Mouse (Mus musculus) liver, embryonic 18 days (tissue): ENCODE measurements around the gene Sult1d1. TPM values are rescaled to one million over a fixed set of nuclear protein-coding genes. Genes with fewer than 3 reads are reported as not detected.

Experiments
- polyA plus RNA-seq: library from polyadenylated mRNA; depleted of rRNA; stranded (reverse); fragments of >200 nt; gene quantifications from 2 replicates; pipeline ENCODE4 v1.2.3, GENCODE M21; 2012; rRNA removed

Gene Sult1d1
- polyA plus RNA-seq, result 8.2 and 9.0 TPM in 2 replicates

GRCm38 (mm10) chr5:87568845-87569244, at the start of gene Sult1d1:
Sult1d1 (minus strand) TSS chr5:87569027.

GRCm38 (mm10) chr5:87591494-87591893, 22.7 kb upstream of the Sult1d1 start, which contains the start of gene Sult1e1:
Sult1e1 (minus strand) TSS chr5:87591594.

DNA sequence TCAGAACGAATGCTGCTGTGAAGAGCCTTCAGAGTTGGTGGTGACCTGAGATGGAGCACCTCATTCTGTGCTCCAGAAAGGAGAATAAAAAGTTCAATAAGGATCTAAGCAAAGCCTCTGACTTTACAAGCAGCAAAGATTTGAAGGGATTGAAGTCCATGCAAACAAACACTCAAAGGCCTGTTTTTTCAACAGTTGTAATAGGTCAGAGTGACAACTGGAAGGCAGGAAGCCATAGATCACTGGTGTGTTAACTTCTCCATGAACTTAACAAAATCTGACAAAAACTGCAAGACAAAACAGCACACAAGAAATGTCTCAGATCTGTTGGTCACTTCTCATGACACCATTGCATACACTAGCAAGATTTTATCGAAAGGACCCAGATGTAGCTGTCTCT, 30.7 kb downstream of the Sult1d1 start, which contains the start of gene Sult1b1:
Gene Sult1b1 (minus strand): TSS at position 85 of the 400 bp plus-strand sequence.

Other genes with a start within 250 kb of the Sult1d1 start
- gene Ugt2a3, start 231.8 kb downstream of the Sult1d1 start, polyA plus RNA-seq, result 0.99 and 1.9 TPM in 2 replicates
- 0.06 and 0.07 TPM in 2 replicates for gene Ugt2b38, start 144.8 kb downstream of the Sult1d1 start, polyA plus RNA-seq
- gene Ugt2a2, start 86.8 kb downstream of the Sult1d1 start, polyA plus RNA-seq, result not detected in 2 replicates
- gene Gm43638, start 82.2 kb downstream of the Sult1d1 start, polyA plus RNA-seq, result not detected in 2 replicates
- not detected in 2 replicates for gene Ugt2a1, start 78.2 kb downstream of the Sult1d1 start, polyA plus RNA-seq
- 1.1 and 1.6 TPM in 2 replicates for gene Sult1b1, start 30.8 kb downstream of the Sult1d1 start, polyA plus RNA-seq
- not detected in 2 replicates for gene Sult1e1, start 22.6 kb upstream of the Sult1d1 start, polyA plus RNA-seq
- gene Csn1s1, start 97.2 kb upstream of the Sult1d1 start, polyA plus RNA-seq, result not detected in 2 replicates
- not detected in 2 replicates for gene Csn2, start 130.6 kb upstream of the Sult1d1 start, polyA plus RNA-seq
- gene Csn1s2a, start 205.5 kb upstream of the Sult1d1 start, polyA plus RNA-seq, result not detected in 2 replicates
- not detected in 2 replicates for gene Csn1s2b, start 239.1 kb upstream of the Sult1d1 start, polyA plus RNA-seq